8 mouse cellular contexts compared by ENCODE assay signal in genomic region chr15:80800765-80801164, GRCm38 (mm10).
DNase-seq lines count a peak whose midpoint lies in the region; ATAC-seq lines count a peak whose summit lies in the region.

No protein-coding gene starts in this region.

- no peaks in the 10 kb centered on the region for H3K36me3 ChIP-seq in kidney, embryonic 15.5 days
- H3K36me3 ChIP-seq in hindbrain, embryonic 10.5 days = no peaks in the 10 kb centered on the region
- H3K36me3 ChIP-seq in midbrain, embryonic 10.5 days = no peaks in the 10 kb centered on the region

- H3K9me3 ChIP-seq in kidney, embryonic 15.5 days (replicated peaks) = no peaks in the 10 kb centered on the region
- no peaks in the 10 kb centered on the region for H3K9me3 ChIP-seq in hindbrain, embryonic 10.5 days
- no peaks in the 10 kb centered on the region for H3K9me3 ChIP-seq in midbrain, embryonic 10.5 days (replicated peaks)

- H3K27me3 ChIP-seq in kidney, embryonic 15.5 days = no peaks in the 10 kb centered on the region
- H3K27me3 ChIP-seq in hindbrain, embryonic 10.5 days (ENCODE audit: insufficient read depth, poor library complexity, severe bottlenecking) = no peaks in the 10 kb centered on the region
- no peaks in the 10 kb centered on the region for H3K27me3 ChIP-seq in midbrain, embryonic 10.5 days (ENCODE audit: low read depth, poor library complexity, severe bottlenecking)

- H3K9ac ChIP-seq in kidney, embryonic 15.5 days = peak overlapping the region; percentile 28

- H3K27ac ChIP-seq in kidney, embryonic 15.5 days = peak overlapping the region; percentile 52
- H3K27ac ChIP-seq in hindbrain, embryonic 10.5 days = peak overlapping the region; percentile 96; the same call in 1 of the 2 replicates
- peak overlapping the region; percentile 30; the same call in 1 of the 2 replicates for H3K27ac ChIP-seq in midbrain, embryonic 10.5 days (replicated peaks)

- peak overlapping the region; percentile 68 for H3K4me2 ChIP-seq in kidney, embryonic 15.5 days

- DNase-seq in kidney, postnatal 4 days = no peak
- peak; percentile 46 for DNase-seq in adipocyte (ENCODE audit: low spot score)
- DNase-seq in hindbrain, embryonic 10.5 days (ENCODE audit: low spot score) = no peak
- DNase-seq in midbrain, embryonic 10.5 days (ENCODE audit: low spot score) = no peak
- DNase-seq in right cerebral cortex, postnatal 36 days (ENCODE audit: low spot score in 2 of 2) = no peak
- no peak for DNase-seq in layer of hippocampus, adult 18-20 months (ENCODE audit: low spot score in 2 of 2)
- DNase-seq in layer of hippocampus, postnatal 36 days = no peak

- H3K4me3 ChIP-seq in kidney, embryonic 15.5 days (replicated peaks) = peak overlapping the region; percentile 60
- H3K4me3 ChIP-seq in hindbrain, embryonic 10.5 days = peak overlapping the region; percentile 70
- peak overlapping the region; percentile 72 for H3K4me3 ChIP-seq in midbrain, embryonic 10.5 days

- H3K4me1 ChIP-seq in kidney, embryonic 15.5 days = peaks cover 44% of the 10 kb centered on the region
- peaks cover 47% of the 10 kb centered on the region for H3K4me1 ChIP-seq in hindbrain, embryonic 10.5 days (replicated peaks)
- peaks cover 53% of the 10 kb centered on the region for H3K4me1 ChIP-seq in midbrain, embryonic 10.5 days

- ATAC-seq in kidney, embryonic 15.5 days (replicated peaks; ENCODE audit: low FRiP score) = no peak

- WGBS in kidney, embryonic 15.5 days = 15% methylated on average over 4 of the region's 4 CpGs
- 28% methylated on average over 4 of the region's 4 CpGs for WGBS in hindbrain, embryonic 10.5 days
- 27% methylated on average over 4 of the region's 4 CpGs for WGBS in midbrain, embryonic 10.5 days

Comparison
In these comparisons a context has a peak if more than half of its experiments do, and no peak if none do; other contexts are left out.
1. H3K27ac ChIP-seq: peak in every context shown above with its lines; median percentile 96 in hindbrain, embryonic 10.5 days; 52 in kidney, embryonic 15.5 days; 30 in midbrain, embryonic 10.5 days.